Mouse (Mus musculus) G1E (cell line): ENCODE measurements around the gene Irak1bp1.

Experiments used
- CTCF ChIP-seq: IDR thresholded peaks from 2 replicates; pipeline ENCODE4 v1.5.1; 2012; ENCODE audit warnings: low read depth, low read length, inconsistent platforms, mixed read lengths
- GATA1 ChIP-seq: IDR thresholded peaks from 2 replicates; pipeline ENCODE4 v1.6.1; 2012; ENCODE audit warnings: borderline replicate concordance, low read length, inconsistent platforms, mixed read lengths
- TAL1 ChIP-seq: conservative IDR thresholded peaks from 2 replicates; pipeline ENCODE4 v1.6.1; 2012; ENCODE audit warnings: low read depth, low read length, inconsistent platforms, mixed read lengths

DNA sequence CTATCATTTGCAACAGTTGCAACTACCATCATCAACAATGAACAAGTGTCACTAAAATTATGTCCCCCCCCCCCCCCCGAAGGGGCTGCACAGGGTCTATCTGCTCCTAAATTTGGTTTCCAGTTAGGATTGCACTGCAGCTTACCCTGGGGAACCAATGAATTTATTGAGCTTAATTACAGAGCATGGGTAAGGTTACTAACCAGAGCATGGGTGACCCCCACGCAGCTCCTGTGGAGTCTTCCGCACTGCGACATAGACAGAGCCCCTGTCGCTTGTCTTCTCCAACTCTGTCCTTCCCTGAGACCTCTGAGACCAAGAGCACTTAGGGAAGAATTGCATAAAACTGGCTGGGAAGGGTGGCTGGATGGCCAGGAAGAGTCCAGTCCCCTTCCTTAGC lies 21.7 kb upstream of the Irak1bp1 start:
- TF ChIP-seq TAL1 = no peak
- TF ChIP-seq CTCF = no peak
- TF ChIP-seq GATA1 = no peak
